Mouse (Mus musculus): ENCODE measurements at regions not wholly inside any gene's neighbourhood (a gene's known extent, or its start where the extent isn't known, plus 50 kb on each side); places are given as distances from the start of the nearest gene placed in this dataset.

- DNase-seq, result no peak
These were observed 170.4 kb downstream of the 3110018I06Rik start for GRCm38 (mm10) chr12:107658821-107659220.

- DNase-seq, result no peak
These were observed 174.2 kb downstream of the 3110018I06Rik start for GRCm38 (mm10) chr12:107662624-107663023.

- DNase-seq, result no peak
These were observed 179.4 kb downstream of the 3110018I06Rik start for GRCm38 (mm10) chr12:107667836-107668235.

- DNase-seq, result no peak
These were observed 180.6 kb downstream of the 3110018I06Rik start for GRCm38 (mm10) chr12:107669046-107669445.

- DNase-seq, result no peak
These were observed 181.0 kb downstream of the 3110018I06Rik start for GRCm38 (mm10) chr12:107669450-107669849.

- DNase-seq, result no peak
These were observed 181.5 kb downstream of the 3110018I06Rik start for GRCm38 (mm10) chr12:107669910-107670309.

GRCm38 (mm10) chr12:107677076-107677475, 188.6 kb downstream of the 3110018I06Rik start:
- DNase-seq, result no peak

GRCm38 (mm10) chr12:107687447-107687846, 199.0 kb downstream of the 3110018I06Rik start:
- no peak for DNase-seq

GRCm38 (mm10) chr12:107689418-107689817, 201.0 kb downstream of the 3110018I06Rik start:
- no peak for DNase-seq

GRCm38 (mm10) chr12:107690061-107690460, 201.6 kb downstream of the 3110018I06Rik start:
- DNase-seq, result no peak

- no peak for DNase-seq
These were observed 205.3 kb downstream of the 3110018I06Rik start for GRCm38 (mm10) chr12:107693693-107694092.

- DNase-seq, result no peak
These were observed 206.6 kb downstream of the 3110018I06Rik start for GRCm38 (mm10) chr12:107695014-107695413.

GRCm38 (mm10) chr12:107695438-107696267, 207.2 kb downstream of the 3110018I06Rik start:
- DNase-seq, result no peak

GRCm38 (mm10) chr12:107700317-107700716, 211.9 kb downstream of the 3110018I06Rik start:
- no peak for DNase-seq

GRCm38 (mm10) chr12:107700868-107701597, 212.6 kb downstream of the 3110018I06Rik start:
- DNase-seq, result no peak

GRCm38 (mm10) chr12:107708812-107709211, 220.4 kb downstream of the 3110018I06Rik start:
- DNase-seq, result no peak

GRCm38 (mm10) chr12:107711017-107711416, 222.6 kb downstream of the 3110018I06Rik start:
- no peak for DNase-seq

- no peak for DNase-seq
These were observed 223.2 kb downstream of the 3110018I06Rik start for GRCm38 (mm10) chr12:107711675-107712074.

- DNase-seq, result no peak
These were observed 224.8 kb downstream of the 3110018I06Rik start for GRCm38 (mm10) chr12:107713191-107713590.

- no peak for DNase-seq
These were observed 226.4 kb downstream of the 3110018I06Rik start for GRCm38 (mm10) chr12:107714846-107715245.

GRCm38 (mm10) chr12:107715871-107716270, 227.4 kb downstream of the 3110018I06Rik start:
- peak; percentile 38 for DNase-seq

- no peak for DNase-seq
These were observed 232.5 kb downstream of the 3110018I06Rik start for GRCm38 (mm10) chr12:107720941-107721340.

- DNase-seq, result no peak
These were observed 234.8 kb downstream of the 3110018I06Rik start for GRCm38 (mm10) chr12:107723062-107723859.

Measured in right cerebral cortex, postnatal 4 days (tissue).